Mouse (Mus musculus) olfactory bulb, adult 2 months (tissue): Measurements from ENCODE around the gene AI837181. TPM values are rescaled to one million over a fixed set of nuclear protein-coding genes. Genes with fewer than 3 reads are reported as not detected.
A peak's percentile ranks its signal among the peaks of the same experiment; 100 is the strongest.

Source experiments
- H3K27ac ChIP-seq: fragments of 200-500 bp; 2 replicates; pipeline ENCODE4 v1.5.1; 2012; ENCODE audit warnings: low read depth, low read length; ENCODE audit not compliant: insufficient read depth
- H3K4me1 ChIP-seq: fragments of 200-500 bp; 2 replicates; pipeline ENCODE4 v1.6.1; 2012; ENCODE audit warnings: low read length; ENCODE audit not compliant: control insufficient read depth, insufficient read depth
- H3K4me3 ChIP-seq: fragments of 200-500 bp; 2 replicates; pipeline ENCODE4 v1.5.1; 2012; ENCODE audit warnings: mild to moderate bottlenecking, low read depth, low read length, moderate library complexity; ENCODE audit not compliant: insufficient read depth
- CTCF ChIP-seq: fragments of 200-500 bp; IDR thresholded peaks from 2 replicates; pipeline ENCODE4 v1.5.1; 2012; ENCODE audit warnings: low read depth, mild to moderate bottlenecking, low read length, moderate library complexity; ENCODE audit not compliant: insufficient read depth
- POLR2A ChIP-seq: fragments of 200-500 bp; IDR thresholded peaks from 2 replicates; pipeline ENCODE4 v1.6.1; 2012; ENCODE audit warnings: mild to moderate bottlenecking, low read depth, low read length, moderate library complexity; ENCODE audit not compliant: insufficient read depth
- WGBS: fragments of 180-500 bp; shearing (Covaris S2); methylation state at CpG from one replicate; pipeline ENCODE4 v1.1.7; 2018; 5-methylcytosine and 5-hydroxymethylcytosine counted together
- polyA plus RNA-seq: library from polyadenylated mRNA; stranded (reverse); fragments of >200 nt; gene quantifications from 2 replicates; pipeline ENCODE4 v1.2.4, GENCODE M21; 2012; ENCODE audit warnings: low replicate concordance; ENCODE audit not compliant: missing spikeins, insufficient read depth, insufficient read length

Gene AI837181
- polyA plus RNA-seq, 1 experiment = not detected

DNA sequence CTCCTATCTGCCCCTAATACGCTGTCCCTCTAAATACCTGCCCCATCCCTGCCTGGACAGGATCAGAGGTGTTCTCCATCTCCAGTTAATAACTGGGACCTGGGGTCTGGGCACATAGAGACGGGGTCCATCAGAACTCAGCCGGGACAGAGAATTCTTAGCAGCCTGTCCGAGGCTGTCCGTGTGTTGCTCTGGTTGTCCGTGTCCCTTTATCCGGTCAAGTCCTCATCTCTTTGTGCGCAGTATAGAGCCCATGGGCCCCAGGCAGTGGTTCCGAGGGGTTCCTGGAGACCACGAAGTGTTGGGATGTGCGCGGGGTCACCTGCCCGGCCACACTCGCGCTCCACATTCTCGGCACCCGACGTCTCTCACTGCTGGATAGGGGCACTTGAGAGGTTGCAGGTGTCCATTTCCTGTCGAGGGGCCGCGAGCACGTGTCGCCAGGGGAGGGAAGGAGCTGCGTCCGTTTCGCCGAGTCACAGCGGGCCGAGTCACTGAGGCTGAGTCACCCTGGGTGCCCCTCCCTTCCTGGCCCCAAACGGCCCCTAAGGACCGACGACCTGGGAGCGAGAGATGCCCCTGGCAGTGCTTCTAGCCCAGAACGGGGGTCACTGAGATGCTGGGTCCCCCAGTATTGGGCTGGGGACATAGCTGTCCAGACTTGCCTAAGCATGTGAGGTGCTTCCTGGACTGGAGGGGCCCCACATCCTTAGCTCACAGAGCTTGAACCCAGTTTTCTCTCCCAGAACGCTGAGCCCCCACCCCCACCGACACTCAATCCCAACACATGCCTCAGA lies 23.6 kb downstream of the AI837181 start:
- TF ChIP-seq POLR2A = no peak
- TF ChIP-seq CTCF = no peak
- H3K4me1 ChIP-seq = peaks cover 15% of the 10 kb centered on the region
- peak overlapping the region; percentile 58; the same call in 1 of the 2 replicates for H3K4me3 ChIP-seq
- 8% methylated on average over 36 of the region's 36 CpGs for WGBS
- H3K27ac ChIP-seq = no peak overlapping the region

DNA sequence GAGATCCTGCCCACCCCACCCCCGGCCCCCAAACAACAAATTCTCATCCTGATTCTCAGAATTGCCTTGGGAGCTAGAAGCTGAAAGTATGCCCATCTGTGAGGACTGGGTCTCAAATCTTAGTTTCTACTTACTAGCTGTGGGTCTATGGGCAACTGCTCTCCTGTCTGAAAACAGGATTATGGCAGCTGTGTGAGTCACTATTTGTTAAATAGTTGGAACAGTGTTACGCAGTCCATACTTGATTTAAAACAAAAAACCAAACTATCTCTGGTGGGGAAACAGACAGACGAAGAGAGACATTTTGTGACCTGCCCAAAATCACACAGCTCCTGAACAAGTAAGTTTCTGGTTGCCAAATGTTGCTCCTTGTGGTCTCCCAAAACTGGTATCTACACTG lies 24.7 kb downstream of the AI837181 start:
- 86% methylated on average over 3 of the region's 3 CpGs for WGBS
- TF ChIP-seq CTCF = no peak
- TF ChIP-seq POLR2A = no peak
- Histone ChIP-seq H3K4me3 (no peak overlapping the region), H3K27ac (no peak overlapping the region), H3K4me1 (peaks cover 22% of the 10 kb centered on the region)

- Histone ChIP-seq H3K27ac (no peak overlapping the region), H3K4me3 (no peak overlapping the region), H3K4me1 (peaks cover 37% of the 10 kb centered on the region)
- WGBS = 72% methylated on average over 6 of the region's 6 CpGs
- TF ChIP-seq POLR2A (no peak), CTCF (no peak)
Observed at GRCm38 (mm10) chr19:5451766-5452165, 26.8 kb downstream of the AI837181 start.

DNA sequence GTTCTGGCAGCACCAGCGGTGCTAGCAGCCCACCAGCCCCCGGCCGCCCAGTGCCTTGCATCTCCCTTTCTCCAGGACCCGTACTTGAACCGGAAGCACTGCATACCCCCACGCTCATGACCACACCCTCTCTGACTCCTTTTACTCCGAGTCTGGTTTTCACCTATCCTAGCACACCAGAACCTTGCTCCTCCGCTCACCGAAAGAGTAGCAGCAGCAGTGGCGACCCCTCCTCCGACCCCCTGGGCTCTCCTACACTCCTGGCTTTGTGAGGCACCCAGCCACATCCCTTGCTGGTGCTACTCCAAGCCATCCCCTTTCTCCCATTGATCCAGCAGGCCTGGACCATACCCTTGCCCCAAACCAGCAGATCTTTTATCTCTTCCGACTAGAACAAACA lies 30.1 kb downstream of the AI837181 start:
- 70% methylated on average over 12 of the region's 12 CpGs for WGBS

GRCm38 (mm10) chr19:5455568-5455967 lies 30.6 kb downstream of the AI837181 start:
- Histone ChIP-seq H3K4me3 (peak overlapping the region; percentile 34), H3K4me1 (peaks cover 30% of the 10 kb centered on the region), H3K27ac (no peak overlapping the region)
- WGBS = 18% methylated on average over 8 of the region's 8 CpGs
- TF ChIP-seq POLR2A = no peak
- no peak for TF ChIP-seq CTCF

More for the DNA sequence above, 30.1 kb downstream of the AI837181 start:
- Histone ChIP-seq H3K4me3 (peak overlapping the region; percentile 12; the same call in 1 of the 2 replicates), H3K27ac (no peak overlapping the region), H3K4me1 (peaks cover 30% of the 10 kb centered on the region)
- TF ChIP-seq POLR2A = no peak
- TF ChIP-seq CTCF = no peak

- Histone ChIP-seq H3K4me3 (peak overlapping the region; percentile 91), H3K4me1 (peaks cover 33% of the 10 kb centered on the region), H3K27ac (peak overlapping the region; percentile 97)
- TF ChIP-seq CTCF (peak; percentile 4; the same call in 1 of the 2 replicates), POLR2A (no peak)
- WGBS = 2% methylated on average over 26 of the region's 26 CpGs
Observed at GRCm38 (mm10) chr19:5456241-5456921, 31.4 kb downstream of the AI837181 start.

DNA sequence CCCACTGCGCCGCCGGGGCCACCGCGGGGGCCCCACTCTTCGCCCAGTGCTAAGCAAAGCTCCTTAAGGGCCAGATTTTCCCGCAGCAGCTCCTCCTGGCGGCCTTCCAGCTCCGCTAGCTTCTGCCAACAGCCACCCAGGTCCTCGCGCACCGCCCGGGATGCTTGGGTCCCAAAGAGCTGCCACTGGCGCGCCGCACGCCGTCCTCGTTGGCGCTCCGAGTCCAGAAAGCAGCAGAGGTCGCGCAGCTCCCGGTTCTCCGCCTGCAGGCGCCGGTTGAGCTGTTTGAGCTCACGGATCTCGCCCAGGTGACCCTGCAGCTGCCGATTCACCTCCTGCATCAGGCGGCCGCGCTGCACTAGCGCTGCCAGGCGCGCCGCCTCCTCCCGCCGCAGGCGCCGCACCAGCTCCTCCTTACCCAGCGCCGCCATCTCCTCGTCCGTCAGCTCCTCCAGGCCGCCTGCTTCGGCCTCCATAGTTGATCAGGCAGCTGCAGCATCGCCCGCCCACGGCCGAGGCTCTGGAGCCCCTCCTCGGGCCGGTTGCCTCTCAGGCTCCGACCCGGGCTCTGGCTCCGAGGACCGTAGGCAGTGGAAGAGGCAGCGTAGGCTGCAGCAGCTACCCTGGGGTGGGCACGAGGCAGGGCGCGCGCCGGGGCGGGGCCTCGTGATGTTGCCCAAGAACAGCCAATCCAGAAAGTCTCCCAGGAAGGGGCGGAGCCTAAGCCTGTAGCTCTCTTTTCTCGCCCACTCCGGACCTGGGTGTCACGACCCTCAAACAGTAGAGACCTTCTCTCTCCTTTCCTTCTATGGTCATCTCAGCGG lies 32.2 kb downstream of the AI837181 start:
- WGBS = under 1% methylated on average over 70 of the region's 70 CpGs
- peak overlapping the region; percentile 97 for H3K27ac ChIP-seq
- peak; percentile 99 for TF ChIP-seq POLR2A
- TF ChIP-seq CTCF = no peak
- peak overlapping the region; percentile 91 for H3K4me3 ChIP-seq
- H3K4me1 ChIP-seq = peaks cover 33% of the 10 kb centered on the region

GRCm38 (mm10) chr19:5457746-5458442 lies 33.0 kb downstream of the AI837181 start, which contains the start of gene Ccdc85b:
TSS of gene Ccdc85b (minus strand) at chr19:5457894.
- no peak for TF ChIP-seq POLR2A
- no peak for TF ChIP-seq CTCF
- peaks cover 33% of the 10 kb centered on the region for H3K4me1 ChIP-seq
- 10% methylated on average over 14 of the region's 14 CpGs for WGBS

More at GRCm38 (mm10) chr19:5457746-5458442, 33.0 kb downstream of the AI837181 start, which contains the start of gene Ccdc85b:
- Histone ChIP-seq H3K4me3 (peak within 1 kb of the TSS; percentile 91), H3K27ac (peak within 1 kb of the TSS; percentile 97)
